ENCODE assay signal across 8 mouse cellular contexts in the genomic region with DNA sequence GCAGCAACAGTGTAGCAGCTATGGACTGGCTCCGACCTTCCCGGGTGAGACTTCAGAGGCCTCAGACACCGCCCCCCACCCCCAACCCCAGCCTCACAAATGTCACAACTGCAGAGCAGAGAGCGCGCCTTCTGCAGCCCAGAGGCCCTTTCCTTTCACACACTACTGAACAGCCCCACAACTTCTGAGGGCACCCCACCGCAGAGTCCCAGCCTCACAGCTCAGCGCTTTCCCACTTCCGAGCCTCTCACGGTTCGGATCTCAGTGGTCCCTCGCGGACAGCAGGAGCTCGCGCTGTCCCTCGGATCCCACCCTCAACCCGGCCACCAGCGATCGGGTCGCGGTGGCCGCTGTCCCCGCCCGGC. TPM values are rescaled to one million over a fixed set of nuclear protein-coding genes. Genes with fewer than 3 reads are reported as not detected.
DNase-seq lines count a peak whose midpoint lies in the region; ATAC-seq and TF ChIP-seq lines count a peak whose summit lies in the region.

No protein-coding gene starts in this region.

- peaks cover 2% of the 10 kb centered on the region for H3K79me2 ChIP-seq in heart, adult 2 months (replicated peaks; ENCODE audit: control insufficient read depth, insufficient read depth, low read length)

- TF ChIP-seq EP300 in heart, adult 2 months (IDR thresholded peaks at IDR 0.05; ENCODE audit: insufficient read depth, low read depth, low read length) = no peak

- WGBS in heart, adult 2 months = under 1% methylated on average over 22 of the region's 23 CpGs
- WGBS in embryonic facial prominence, embryonic 10.5 days = under 1% methylated on average over 23 of the region's 23 CpGs
- WGBS in intestine, embryonic 14.5 days = under 1% methylated on average over 23 of the region's 23 CpGs
- WGBS in midbrain, embryonic 14.5 days = 0% methylated on average over 23 of the region's 23 CpGs

- H3K4me1 ChIP-seq in heart, adult 2 months (ENCODE audit: control insufficient read depth, insufficient read depth, low read length) = peaks cover 24% of the 10 kb centered on the region
- peaks cover 61% of the 10 kb centered on the region for H3K4me1 ChIP-seq in embryonic facial prominence, embryonic 10.5 days
- H3K4me1 ChIP-seq in intestine, embryonic 14.5 days (replicated peaks; ENCODE audit: control insufficient read depth, insufficient read depth, low read length) = peaks cover 45% of the 10 kb centered on the region
- H3K4me1 ChIP-seq in midbrain, embryonic 14.5 days (ENCODE audit: control insufficient read depth, insufficient read depth, low read length) = 0 out of 2 replicates have a peak, but pooled peaks cover 5% of the 10 kb centered on the region

- peaks cover 4% of the 10 kb centered on the region; the same call in 1 of the 2 replicates for H3K36me3 ChIP-seq in heart, adult 2 months (ENCODE audit: control insufficient read depth, insufficient read depth, low read length)
- H3K36me3 ChIP-seq in embryonic facial prominence, embryonic 10.5 days (replicated peaks) = peaks cover 2% of the 10 kb centered on the region; the same call in 1 of the 2 replicates
- H3K36me3 ChIP-seq in intestine, embryonic 14.5 days (ENCODE audit: control insufficient read depth, insufficient read depth, low read length) = no peaks in the 10 kb centered on the region
- H3K36me3 ChIP-seq in midbrain, embryonic 14.5 days (ENCODE audit: control insufficient read depth, insufficient read depth, low read length) = no peaks in the 10 kb centered on the region

- peak overlapping the region; percentile 89 for H3K4me2 ChIP-seq in intestine, embryonic 14.5 days (ENCODE audit: low read length)
- peak overlapping the region; percentile 96 for H3K4me2 ChIP-seq in midbrain, embryonic 14.5 days (ENCODE audit: low read length)

- ATAC-seq in intestine, embryonic 14.5 days (replicated peaks; ENCODE audit: low FRiP score, low TSS enrichment, low read depth) = peak; percentile 38
- peak; percentile 35; the same call in 1 of the 2 replicates for ATAC-seq in midbrain, embryonic 14.5 days (ENCODE audit: low FRiP score, low TSS enrichment)

- no peaks in the 10 kb centered on the region for H3K9me3 ChIP-seq in embryonic facial prominence, embryonic 10.5 days
- H3K9me3 ChIP-seq in intestine, embryonic 14.5 days (ENCODE audit: control insufficient read depth, low read length) = no peaks in the 10 kb centered on the region
- no peaks in the 10 kb centered on the region for H3K9me3 ChIP-seq in midbrain, embryonic 14.5 days (ENCODE audit: control insufficient read depth, low read length)

- H3K9ac ChIP-seq in heart, adult 2 months (ENCODE audit: low read depth, low read length) = peak overlapping the region; percentile 97
- H3K9ac ChIP-seq in intestine, embryonic 14.5 days (ENCODE audit: low read length) = peak overlapping the region; percentile 85
- peak overlapping the region; percentile 74 for H3K9ac ChIP-seq in midbrain, embryonic 14.5 days (replicated peaks; ENCODE audit: low read length)

- H3K4me3 ChIP-seq in heart, adult 2 months = peak overlapping the region; percentile 78
- H3K4me3 ChIP-seq in embryonic facial prominence, embryonic 10.5 days = peak overlapping the region; percentile 76
- peak overlapping the region; percentile 77 for H3K4me3 ChIP-seq in intestine, embryonic 14.5 days (ENCODE audit: low read depth, low read length)
- peak overlapping the region; percentile 67 for H3K4me3 ChIP-seq in midbrain, embryonic 14.5 days (replicated peaks; ENCODE audit: low read depth, low read length)

- no peak for TF ChIP-seq CTCF in heart, adult 2 months (IDR thresholded peaks at IDR 0.05)

- intact Hi-C loops in heart, adult 2 months (cut with DNase I) = no loop called here
- intact Hi-C loops in heart, postnatal 14 days (cut with DNase I) = loop anchor here (2.0 kb wide), 1 partner anchor 41 kb away; no protein-coding TSS in a partner anchor

- H3K27me3 ChIP-seq in heart, adult 2 months (ENCODE audit: control insufficient read depth, insufficient read depth, low read length) = no peaks in the 10 kb centered on the region
- H3K27me3 ChIP-seq in embryonic facial prominence, embryonic 10.5 days (replicated peaks; ENCODE audit: low read depth, poor library complexity, severe bottlenecking) = no peaks in the 10 kb centered on the region
- no peaks in the 10 kb centered on the region for H3K27me3 ChIP-seq in intestine, embryonic 14.5 days (replicated peaks; ENCODE audit: control insufficient read depth, insufficient read depth, low read length)
- no peaks in the 10 kb centered on the region for H3K27me3 ChIP-seq in midbrain, embryonic 14.5 days (ENCODE audit: control insufficient read depth, insufficient read depth, low read length)

- no peak for TF ChIP-seq POLR2A in heart, adult 2 months (IDR thresholded peaks at IDR 0.05; ENCODE audit: insufficient read depth, low read depth, low read length)

- H3K27ac ChIP-seq in heart, adult 2 months = peak overlapping the region; percentile 99
- H3K27ac ChIP-seq in embryonic facial prominence, embryonic 10.5 days (replicated peaks) = peak overlapping the region; percentile 96
- H3K27ac ChIP-seq in intestine, embryonic 14.5 days (ENCODE audit: low read depth) = peak overlapping the region; percentile 97
- peak overlapping the region; percentile 74 for H3K27ac ChIP-seq in midbrain, embryonic 14.5 days (replicated peaks; ENCODE audit: low read depth, low read length)

- no peak for DNase-seq in heart, adult 2 months
- no peak for DNase-seq in heart, postnatal 14 days
- peak; percentile 84 for DNase-seq in CD4-positive helper T cell, adult 2 months (ENCODE audit: low read depth, low spot score)
- DNase-seq in embryonic facial prominence, embryonic 10.5 days (ENCODE audit: low spot score) = peak; percentile 75
- no peak for DNase-seq in intestine, embryonic 14.5 days (ENCODE audit: low spot score)
- DNase-seq in midbrain, embryonic 14.5 days = peak; percentile 52
- peak; percentile 79 for DNase-seq in thymus, postnatal 25 days
- DNase-seq in adrenal gland, postnatal 25 days = no peak

RNA-seq across cellular contexts. Expression of a gene that starts 6.3 kb away (rescaled TPM):
- 10 to 100 TPM; 22.4 to 26.3 TPM for total RNA-seq in heart, adult 2 months (2021)
- polyA plus RNA-seq in heart, adult 2 months (2012; rRNA removed) = 22.5 and 34.2 TPM in 2 replicates
- 10 to 100 TPM; 30.8 to 31.9 TPM for total RNA-seq in heart, postnatal 14 days (2021)
- polyA plus RNA-seq in embryonic facial prominence, embryonic 10.5 days (2016; fragmentation: Nextera tagmentation; extraction: Ambion mirVana) = 42.5 and 48.4 TPM in 2 replicates
- 63.7 and 65.0 TPM in 2 replicates for polyA plus RNA-seq in intestine, embryonic 14.5 days (2014; fragmentation: Nextera tagmentation; extraction: Ambion mirVana)
- polyA plus RNA-seq in midbrain, embryonic 14.5 days (2014; fragmentation: Nextera tagmentation; extraction: Ambion mirVana) = 9.7 and 15.7 TPM in 2 replicates
- 58.9 and 59.7 TPM in 2 replicates for total RNA-seq in adrenal gland, postnatal 25 days (2021)

RNA-seq across cellular contexts. Expression of a gene that starts 18.1 kb away (rescaled TPM):
- 10 to 100 TPM; 23.9 to 24.1 TPM for total RNA-seq in heart, adult 2 months (2021)
- polyA plus RNA-seq in heart, adult 2 months (2012; rRNA removed) = 22.8 and 26.8 TPM in 2 replicates
- 10 to 100 TPM; 25.8 to 30.2 TPM for total RNA-seq in heart, postnatal 14 days (2021)
- polyA plus RNA-seq in embryonic facial prominence, embryonic 10.5 days (2016; fragmentation: Nextera tagmentation; extraction: Ambion mirVana) = 13.0 and 14.6 TPM in 2 replicates
- 22.4 and 23.6 TPM in 2 replicates for polyA plus RNA-seq in intestine, embryonic 14.5 days (2014; fragmentation: Nextera tagmentation; extraction: Ambion mirVana)
- polyA plus RNA-seq in midbrain, embryonic 14.5 days (2014; fragmentation: Nextera tagmentation; extraction: Ambion mirVana) = 9.5 and 11.3 TPM in 2 replicates
- 52.4 and 65.8 TPM in 2 replicates for total RNA-seq in adrenal gland, postnatal 25 days (2021)

RNA-seq across cellular contexts. Expression of a gene that starts 39.5 kb away (rescaled TPM):
- total RNA-seq in heart, adult 2 months (2021) = 10 to 100 TPM; 59.7 to 65.4 TPM
- polyA plus RNA-seq in heart, adult 2 months (2012; rRNA removed) = 111 and 124 TPM in 2 replicates
- total RNA-seq in heart, postnatal 14 days (2021) = 10 to 100 TPM; 54.4 to 55.7 TPM
- 61.3 and 62.4 TPM in 2 replicates for polyA plus RNA-seq in embryonic facial prominence, embryonic 10.5 days (2016; fragmentation: Nextera tagmentation; extraction: Ambion mirVana)
- 88.9 and 92.6 TPM in 2 replicates for polyA plus RNA-seq in intestine, embryonic 14.5 days (2014; fragmentation: Nextera tagmentation; extraction: Ambion mirVana)
- 47.9 and 55.8 TPM in 2 replicates for polyA plus RNA-seq in midbrain, embryonic 14.5 days (2014; fragmentation: Nextera tagmentation; extraction: Ambion mirVana)
- total RNA-seq in adrenal gland, postnatal 25 days (2021) = 82.3 and 110 TPM in 2 replicates

RNA-seq across cellular contexts. Expression of a gene that starts 39.5 kb away (rescaled TPM):
- 10 to 100 TPM; 31.9 to 32.9 TPM for total RNA-seq in heart, adult 2 months (2021)
- 9.9 and 15.6 TPM in 2 replicates for polyA plus RNA-seq in heart, adult 2 months (2012; rRNA removed)
- total RNA-seq in heart, postnatal 14 days (2021) = 10 to 100 TPM; 31.9 to 34.2 TPM
- 48.2 and 50.6 TPM in 2 replicates for polyA plus RNA-seq in embryonic facial prominence, embryonic 10.5 days (2016; fragmentation: Nextera tagmentation; extraction: Ambion mirVana)
- polyA plus RNA-seq in intestine, embryonic 14.5 days (2014; fragmentation: Nextera tagmentation; extraction: Ambion mirVana) = 46.6 and 52.1 TPM in 2 replicates
- 22.2 and 28.5 TPM in 2 replicates for polyA plus RNA-seq in midbrain, embryonic 14.5 days (2014; fragmentation: Nextera tagmentation; extraction: Ambion mirVana)
- total RNA-seq in adrenal gland, postnatal 25 days (2021) = 60.8 and 61.0 TPM in 2 replicates

Comparison
In these comparisons a context has a peak if more than half of its experiments do, and no peak if none do; other contexts are left out.
1. DNase-seq: peak in CD4-positive helper T cell, adult 2 months (single experiment), embryonic facial prominence, embryonic 10.5 days (single experiment), midbrain, embryonic 14.5 days (single experiment) and thymus, postnatal 25 days (single experiment); none in heart, adult 2 months (0 of 2), heart, postnatal 14 days (0 of 2), intestine, embryonic 14.5 days (single experiment) and adrenal gland, postnatal 25 days (single experiment).
2. Peak in every context shown above with its lines, with median percentiles within 50 percentile points of each other: H3K27ac ChIP-seq, H3K4me3 ChIP-seq and H3K9ac ChIP-seq.